Mouse (Mus musculus) neural tube, embryonic 15.5 days (tissue): ENCODE measurements around the gene Wnt11. TPM values are rescaled to one million over a fixed set of nuclear protein-coding genes. Genes with fewer than 3 reads are reported as not detected.

Experiments used
- ATAC-seq: fragments of 200-750 bp; cut with Nextera tagmentation; 2 replicates; pipeline ENCODE4 v1.8.0; 2017; ENCODE audit warnings: mild to moderate bottlenecking, moderate TSS enrichment, moderate library complexity; ENCODE audit not compliant: low FRiP score
- H3K27ac ChIP-seq: fragments of 300-500 bp; sonication (generic); replicated peaks from 2 replicates; pipeline ENCODE4 v1.5.1; 2015; ENCODE audit warnings: mild to moderate bottlenecking, inconsistent platforms
- H3K27me3 ChIP-seq: fragments of 300-500 bp; sonication (generic); replicated peaks from 2 replicates; pipeline ENCODE4 v1.6.1; 2015; ENCODE audit warnings: inconsistent platforms
- H3K36me3 ChIP-seq: fragments of 300-500 bp; sonication (generic); 2 replicates; pipeline ENCODE4 v1.6.1; 2015; ENCODE audit warnings: inconsistent platforms
- H3K4me1 ChIP-seq: fragments of 300-500 bp; sonication (generic); 2 replicates; pipeline ENCODE4 v1.6.1; 2015; ENCODE audit warnings: inconsistent platforms
- H3K4me2 ChIP-seq: fragments of 300-500 bp; sonication (generic); 2 replicates; pipeline ENCODE4 v1.6.1; 2015; ENCODE audit warnings: inconsistent platforms, mild to moderate bottlenecking, moderate library complexity
- H3K4me3 ChIP-seq: fragments of 300-500 bp; sonication (generic); replicated peaks from 2 replicates; pipeline ENCODE4 v1.5.1; 2015; ENCODE audit warnings: mild to moderate bottlenecking, inconsistent platforms
- H3K9ac ChIP-seq: fragments of 300-500 bp; sonication (generic); replicated peaks from 2 replicates; pipeline ENCODE4 v1.6.1; 2015; ENCODE audit warnings: mild to moderate bottlenecking, inconsistent platforms
- H3K9me3 ChIP-seq: fragments of 300-500 bp; sonication (generic); replicated peaks from 2 replicates; pipeline ENCODE4 v1.6.1; 2016; ENCODE audit warnings: inconsistent platforms
- whole genome bisulfite sequencing: fragments of 180-500 bp; shearing (Covaris S2); methylation state at CpG from one replicate; pipeline ENCODE4 v1.1.7; 2015; ENCODE audit warnings: mixed read lengths; 5-methylcytosine and 5-hydroxymethylcytosine counted together
- polyA plus RNA-seq: library from polyadenylated mRNA; unstranded; fragments of >200 nt; fragmentation: Nextera tagmentation; extraction: Ambion mirVana; gene quantifications from 2 replicates; pipeline ENCODE4 v1.2.1, GENCODE M21; 2015

Gene Wnt11
- polyA plus RNA-seq, 1 experiment from 2014 or later = 2.5 TPM

DNA sequence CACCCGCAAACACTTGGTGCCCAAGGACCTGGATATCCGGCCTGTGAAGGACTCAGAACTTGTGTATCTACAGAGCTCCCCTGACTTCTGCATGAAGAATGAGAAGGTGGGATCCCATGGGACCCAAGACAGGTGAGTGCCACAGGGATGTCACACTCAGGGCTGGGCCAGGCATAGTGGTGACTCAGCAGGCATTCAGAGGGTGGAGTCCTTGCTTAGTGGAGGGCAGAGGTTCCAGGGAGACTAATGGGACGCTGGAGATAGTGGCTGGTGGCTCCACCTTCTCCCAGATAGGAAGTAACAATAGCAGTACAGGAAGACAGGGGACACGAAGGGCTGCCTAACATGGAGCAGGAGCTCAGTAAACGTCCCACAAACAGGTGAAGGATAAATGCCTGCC lies 15.5 kb downstream of the Wnt11 start:
- H3K4me1 ChIP-seq = peaks cover 8% of the 10 kb centered on the region; the same call in 1 of the 2 replicates
- no peak overlapping the region for H3K4me2 ChIP-seq
- H3K27ac ChIP-seq = no peak overlapping the region
- H3K4me3 ChIP-seq = no peak overlapping the region
- no peak overlapping the region for H3K9ac ChIP-seq
- H3K9me3 ChIP-seq = no peaks in the 10 kb centered on the region
- H3K36me3 ChIP-seq = no peaks in the 10 kb centered on the region
- ATAC-seq = no peak
- WGBS = 86% methylated on average over 5 of the region's 5 CpGs
- H3K27me3 ChIP-seq = no peaks in the 10 kb centered on the region

DNA sequence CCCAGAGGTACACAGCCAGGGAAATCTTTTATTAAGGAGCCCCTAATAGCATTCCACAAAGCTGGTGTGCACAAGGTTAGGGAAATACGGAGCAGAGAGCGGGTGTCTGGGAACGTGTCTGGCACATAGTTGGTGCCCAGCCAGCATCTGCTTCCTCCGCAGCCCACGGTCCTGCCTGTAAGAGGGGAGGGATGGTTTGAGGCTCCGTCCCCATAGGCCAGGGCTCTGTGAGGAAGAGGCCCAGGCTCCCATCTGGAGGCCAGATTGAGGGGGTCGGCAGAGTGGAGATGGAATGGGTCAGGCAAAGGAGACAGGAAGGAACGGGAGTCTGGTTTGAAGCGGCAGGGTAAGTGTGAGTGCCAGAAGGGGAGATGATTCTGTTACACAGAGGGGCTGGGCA lies 16.3 kb downstream of the Wnt11 start:
- no peak overlapping the region for H3K4me3 ChIP-seq
- H3K4me1 ChIP-seq = peaks cover 8% of the 10 kb centered on the region; the same call in 1 of the 2 replicates
- 56% methylated on average over 9 of the region's 9 CpGs for WGBS
- H3K27me3 ChIP-seq = no peaks in the 10 kb centered on the region
- no peak overlapping the region for H3K4me2 ChIP-seq
- H3K9me3 ChIP-seq = no peaks in the 10 kb centered on the region
- H3K27ac ChIP-seq = no peak overlapping the region
- ATAC-seq = no peak
- no peaks in the 10 kb centered on the region for H3K36me3 ChIP-seq
- no peak overlapping the region for H3K9ac ChIP-seq

DNA sequence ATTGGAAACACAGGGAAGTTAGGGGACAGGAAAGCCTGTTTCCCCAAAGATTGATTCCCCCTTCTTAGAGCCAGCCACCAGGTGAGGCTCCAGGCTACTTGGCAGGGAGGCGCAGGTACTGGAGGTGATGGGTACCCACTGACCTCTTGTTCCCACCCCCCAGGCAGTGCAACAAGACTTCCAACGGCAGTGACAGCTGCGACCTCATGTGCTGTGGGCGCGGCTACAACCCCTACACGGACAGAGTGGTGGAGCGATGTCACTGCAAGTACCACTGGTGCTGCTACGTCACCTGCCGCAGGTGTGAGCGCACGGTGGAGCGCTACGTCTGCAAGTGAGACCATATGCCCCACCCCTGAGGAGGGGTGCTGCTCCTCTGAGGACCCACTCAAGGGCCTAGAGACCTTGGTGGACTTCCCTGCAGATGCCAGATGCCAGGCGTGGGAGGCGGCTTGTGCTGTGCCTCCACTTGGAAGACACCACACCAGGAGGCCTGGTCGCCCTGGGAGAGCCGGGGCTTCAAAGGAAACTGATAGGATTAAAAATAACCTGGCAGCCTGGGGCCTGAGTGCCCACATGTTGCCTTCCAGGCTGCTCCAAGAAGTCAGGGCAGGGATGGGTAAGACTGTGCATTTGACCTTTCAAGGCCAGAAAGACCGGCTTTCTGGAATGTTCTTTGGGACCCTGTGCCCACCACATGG lies 18.2 kb downstream of the Wnt11 start:
- no peaks in the 10 kb centered on the region for H3K9me3 ChIP-seq
- no peak overlapping the region for H3K27ac ChIP-seq
- WGBS = 87% methylated on average over 18 of the region's 18 CpGs
- no peaks in the 10 kb centered on the region for H3K36me3 ChIP-seq
- H3K4me1 ChIP-seq = peaks cover 8% of the 10 kb centered on the region; the same call in 1 of the 2 replicates
- H3K27me3 ChIP-seq = no peaks in the 10 kb centered on the region
- no peak overlapping the region for H3K4me3 ChIP-seq
- H3K4me2 ChIP-seq = no peak overlapping the region
- no peak for ATAC-seq
- no peak overlapping the region for H3K9ac ChIP-seq

DNA sequence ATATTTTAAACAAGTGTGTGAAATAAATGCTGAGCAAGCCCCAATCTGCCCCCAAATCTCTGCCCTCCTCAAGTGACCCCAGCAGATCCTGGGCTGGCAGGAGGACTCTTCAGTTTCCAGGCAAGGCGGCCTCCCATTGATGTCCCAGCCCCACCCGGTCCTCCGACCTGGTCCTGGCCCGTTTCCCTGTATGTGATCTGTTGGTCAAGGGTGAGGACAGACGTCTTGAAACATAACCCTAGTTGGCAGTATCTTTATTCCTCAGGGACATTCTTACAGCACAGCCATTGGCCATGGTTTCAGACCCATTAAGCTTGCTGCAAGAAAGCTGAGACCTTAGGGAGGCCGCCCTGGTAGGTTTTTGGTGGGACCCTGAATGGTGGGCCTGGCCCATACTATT lies 18.9 kb downstream of the Wnt11 start:
- no peak overlapping the region for H3K9ac ChIP-seq
- H3K27me3 ChIP-seq = no peaks in the 10 kb centered on the region
- ATAC-seq = no peak
- H3K27ac ChIP-seq = no peak overlapping the region
- no peak overlapping the region for H3K4me2 ChIP-seq
- no peak overlapping the region for H3K4me3 ChIP-seq
- 93% methylated on average over 6 of the region's 6 CpGs for WGBS
- peaks cover 8% of the 10 kb centered on the region; the same call in 1 of the 2 replicates for H3K4me1 ChIP-seq
- H3K36me3 ChIP-seq = no peaks in the 10 kb centered on the region
- no peaks in the 10 kb centered on the region for H3K9me3 ChIP-seq

DNA sequence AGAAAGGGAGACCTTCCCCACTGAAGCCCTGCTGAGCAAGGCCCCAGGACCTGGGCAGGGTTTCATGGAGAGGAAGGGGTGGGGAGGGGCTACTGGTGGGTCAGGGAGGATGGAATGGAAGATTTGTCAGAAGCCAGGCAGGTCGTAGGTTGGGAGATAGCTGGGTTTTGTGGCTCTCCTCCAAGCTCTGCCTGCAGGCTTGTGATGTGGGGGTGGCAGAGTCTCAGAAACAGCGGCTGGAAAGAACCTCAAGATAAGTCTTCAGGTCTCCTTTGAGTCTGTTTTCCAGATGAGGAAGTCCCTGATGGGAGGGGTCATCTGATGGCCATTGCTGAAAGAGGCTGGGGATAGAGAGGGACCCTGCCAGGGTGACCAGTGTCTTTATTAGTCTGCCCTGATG lies 20.5 kb downstream of the Wnt11 start:
- no peak overlapping the region for H3K27ac ChIP-seq
- no peak overlapping the region for H3K4me2 ChIP-seq
- no peaks in the 10 kb centered on the region for H3K27me3 ChIP-seq
- no peaks in the 10 kb centered on the region for H3K9me3 ChIP-seq
- H3K4me1 ChIP-seq = peaks cover 8% of the 10 kb centered on the region; the same call in 1 of the 2 replicates
- no peak for ATAC-seq
- no peak overlapping the region for H3K9ac ChIP-seq
- no peak overlapping the region for H3K4me3 ChIP-seq
- H3K36me3 ChIP-seq = no peaks in the 10 kb centered on the region
- WGBS = 76% methylated on average over 2 of the region's 2 CpGs

DNA sequence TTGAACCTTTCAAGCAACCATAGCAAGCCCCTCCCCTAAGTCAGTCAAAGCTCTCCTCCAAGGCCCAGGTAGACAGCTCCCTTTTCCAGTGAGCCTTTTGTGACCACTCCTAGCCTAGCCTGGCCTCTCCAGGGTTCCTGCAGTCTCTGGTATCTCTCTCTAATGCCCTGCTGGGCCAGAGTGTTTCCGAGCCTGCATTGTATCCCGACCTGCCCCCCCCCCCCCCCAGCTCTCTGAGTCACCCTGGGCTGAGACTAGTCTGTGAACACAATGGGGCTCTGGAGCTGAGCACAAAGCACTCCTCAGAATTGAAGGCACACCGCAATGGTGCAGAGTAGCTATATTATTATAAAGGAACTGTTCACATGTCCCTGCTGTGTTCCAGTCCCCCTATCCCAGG lies 21.2 kb downstream of the Wnt11 start:
- Histone ChIP-seq H3K4me1 (peaks cover 8% of the 10 kb centered on the region; the same call in 1 of the 2 replicates), H3K9ac (no peak overlapping the region), H3K4me3 (no peak overlapping the region), H3K4me2 (no peak overlapping the region), H3K36me3 (no peaks in the 10 kb centered on the region), H3K27me3 (no peaks in the 10 kb centered on the region), H3K27ac (no peak overlapping the region), H3K9me3 (no peaks in the 10 kb centered on the region)
- ATAC-seq = no peak
- WGBS = 17% methylated on average over 3 of the region's 3 CpGs

DNA sequence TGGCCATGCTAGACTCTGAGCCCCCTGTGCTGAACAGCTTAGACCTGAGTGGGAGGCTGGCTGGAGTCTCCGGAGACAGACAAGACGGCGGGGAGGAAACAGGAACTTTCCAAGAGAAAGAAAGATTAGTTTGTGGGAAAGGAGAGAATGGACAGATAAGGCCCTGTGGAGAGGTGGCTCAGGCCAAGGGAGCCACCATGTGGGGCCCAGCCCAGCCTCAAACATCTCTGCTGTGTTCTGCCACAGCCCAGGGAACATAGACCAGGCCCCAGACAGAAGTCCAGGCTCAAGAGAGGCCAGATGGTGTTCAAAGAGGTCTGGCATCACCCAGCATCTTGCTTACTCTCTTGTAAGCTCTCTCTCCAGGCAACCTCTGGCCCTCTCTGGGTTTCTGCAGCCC lies 22.2 kb downstream of the Wnt11 start:
- no peaks in the 10 kb centered on the region for H3K9me3 ChIP-seq
- no peaks in the 10 kb centered on the region for H3K27me3 ChIP-seq
- H3K4me3 ChIP-seq = no peak overlapping the region
- H3K4me2 ChIP-seq = no peak overlapping the region
- no peak overlapping the region for H3K27ac ChIP-seq
- H3K4me1 ChIP-seq = no peaks in the 10 kb centered on the region
- H3K9ac ChIP-seq = no peak overlapping the region
- no peak for ATAC-seq
- H3K36me3 ChIP-seq = no peaks in the 10 kb centered on the region
- 82% methylated on average over 3 of the region's 3 CpGs for WGBS

DNA sequence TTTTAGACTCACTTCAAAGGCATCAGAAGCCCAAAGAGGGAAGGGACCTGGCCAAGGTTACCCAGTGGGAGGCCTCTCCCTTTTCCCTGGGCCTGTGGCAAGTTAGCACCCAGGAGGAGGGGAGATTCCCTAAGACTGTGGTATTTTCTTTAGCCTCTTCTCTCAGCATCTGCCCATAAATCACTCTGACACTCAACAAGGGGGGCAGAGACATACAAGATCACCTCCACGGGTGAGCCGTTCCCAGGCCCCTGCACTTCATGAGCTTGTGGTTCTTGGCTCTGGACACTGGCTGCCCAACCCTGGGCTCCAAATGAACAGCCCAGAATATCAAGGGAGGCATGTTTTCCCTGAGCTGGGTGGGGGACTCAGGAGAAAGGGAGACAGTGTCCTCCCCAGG lies 26.1 kb downstream of the Wnt11 start:
- H3K27me3 ChIP-seq = no peaks in the 10 kb centered on the region
- ATAC-seq = no peak
- no peak overlapping the region for H3K4me2 ChIP-seq

DNA sequence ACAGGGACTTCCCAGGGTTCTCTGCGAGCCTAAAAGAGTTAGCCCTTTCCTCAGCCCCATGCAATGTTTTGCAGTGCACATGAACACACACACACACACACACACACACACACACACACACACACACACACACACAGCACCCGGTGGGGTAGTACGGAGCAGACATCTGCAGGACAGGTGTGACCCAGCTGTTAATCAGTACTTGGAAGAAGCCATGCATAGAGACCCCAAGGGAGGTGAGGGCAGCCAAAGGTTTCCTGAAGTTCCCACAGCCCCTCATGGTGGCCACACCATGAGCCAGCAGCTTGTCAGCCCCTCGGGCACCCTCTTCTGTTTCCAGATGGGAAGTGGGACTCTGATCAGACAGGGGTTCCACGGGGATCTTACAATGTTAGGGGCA lies 28.1 kb downstream of the Wnt11 start:
- Histone ChIP-seq H3K4me1 (peaks cover 15% of the 10 kb centered on the region), H3K27me3 (no peaks in the 10 kb centered on the region), H3K27ac (no peak overlapping the region), H3K9ac (no peak overlapping the region), H3K9me3 (no peaks in the 10 kb centered on the region), H3K4me3 (no peak overlapping the region), H3K36me3 (no peaks in the 10 kb centered on the region), H3K4me2 (no peak overlapping the region)
- WGBS = 78% methylated on average over 5 of the region's 5 CpGs
- ATAC-seq = no peak

More for the DNA sequence above, 26.1 kb downstream of the Wnt11 start:
- H3K36me3 ChIP-seq = no peaks in the 10 kb centered on the region
- 8% methylated on average over 2 of the region's 2 CpGs for WGBS
- peaks cover 3% of the 10 kb centered on the region; the same call in 1 of the 2 replicates for H3K4me1 ChIP-seq
- H3K9me3 ChIP-seq = no peaks in the 10 kb centered on the region
- no peak overlapping the region for H3K9ac ChIP-seq
- no peak overlapping the region for H3K4me3 ChIP-seq
- no peak overlapping the region for H3K27ac ChIP-seq

DNA sequence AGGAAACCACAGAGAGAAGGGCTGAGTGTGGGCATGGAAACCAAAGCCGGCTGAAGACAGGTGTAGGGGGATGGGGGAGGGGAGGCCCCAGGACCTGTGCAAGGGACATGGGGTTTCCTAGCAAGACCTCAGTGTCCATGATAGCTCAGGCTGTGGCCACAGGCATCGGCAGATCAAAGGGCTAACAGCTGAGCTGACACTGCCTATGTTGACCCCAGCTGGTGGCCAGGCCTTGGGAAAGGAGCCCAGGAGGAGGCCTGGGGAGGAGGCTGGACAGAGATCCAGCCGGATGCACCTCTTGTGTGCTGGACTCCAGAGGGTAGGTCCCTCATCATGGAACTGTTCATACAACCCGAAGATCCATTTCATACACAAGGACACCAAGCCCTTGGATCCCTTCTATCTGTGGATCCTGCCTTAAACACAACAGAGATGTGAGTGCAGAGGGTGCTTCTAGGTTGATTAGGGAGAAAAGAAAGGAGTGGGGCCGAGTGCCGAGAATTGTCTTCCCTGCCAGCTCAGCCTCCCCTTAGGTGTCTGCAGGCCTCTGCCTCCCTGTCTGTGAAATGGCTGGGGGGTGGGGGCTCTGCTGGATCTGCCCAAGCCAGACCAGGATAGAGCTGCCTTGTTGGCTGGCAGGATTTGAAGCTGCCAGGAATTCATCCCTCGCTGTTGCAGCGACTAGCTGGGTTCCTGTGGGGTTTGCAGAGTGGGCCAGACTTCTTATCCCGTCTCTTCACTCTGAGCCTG lies 29.2 kb downstream of the Wnt11 start:
- H3K9me3 ChIP-seq = no peaks in the 10 kb centered on the region
- WGBS = 54% methylated on average over 9 of the region's 9 CpGs
- no peak overlapping the region for H3K9ac ChIP-seq
- H3K27me3 ChIP-seq = no peaks in the 10 kb centered on the region
- peaks cover 15% of the 10 kb centered on the region for H3K4me1 ChIP-seq
- H3K27ac ChIP-seq = no peak overlapping the region
- H3K4me3 ChIP-seq = no peak overlapping the region
- no peak for ATAC-seq
- no peaks in the 10 kb centered on the region for H3K36me3 ChIP-seq
- H3K4me2 ChIP-seq = no peak overlapping the region

DNA sequence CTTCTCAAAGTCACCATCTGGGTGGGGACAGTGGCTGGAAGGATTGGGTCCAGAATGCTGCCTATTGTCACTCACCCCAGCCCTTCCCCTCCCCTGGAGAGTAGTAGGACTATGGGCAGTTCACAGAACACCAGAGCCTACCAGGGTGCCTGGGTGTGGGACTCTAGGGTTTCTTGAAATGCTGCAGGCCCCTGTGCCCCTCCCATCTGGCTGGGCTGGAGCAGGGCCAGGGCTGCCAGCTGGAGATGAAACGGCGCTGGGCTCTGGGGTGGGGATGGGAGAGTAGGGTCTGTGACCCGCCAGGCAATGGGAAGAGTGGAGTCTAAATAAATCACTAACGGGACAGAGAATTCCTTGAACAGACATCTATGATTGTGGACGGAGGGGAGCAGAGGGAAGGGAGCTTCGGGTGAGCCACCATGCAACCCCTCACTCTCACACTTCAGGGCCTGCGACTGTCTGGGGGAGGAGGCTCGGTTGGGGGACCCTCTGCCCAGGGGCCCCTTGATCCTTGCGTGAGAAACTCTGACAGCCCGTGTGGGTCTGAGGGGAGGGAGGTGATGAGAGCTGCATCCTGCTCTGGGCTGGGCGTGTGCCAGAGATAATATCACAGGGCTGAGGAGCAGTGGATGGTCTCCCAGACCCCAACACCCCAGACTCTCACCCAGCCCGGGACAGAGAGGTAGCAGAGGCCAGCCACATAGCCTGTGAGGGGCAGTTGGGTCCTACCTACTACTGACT lies 32.3 kb downstream of the Wnt11 start:
- no peak overlapping the region for H3K4me2 ChIP-seq

More for the DNA sequence above, 32.3 kb downstream of the Wnt11 start:
- H3K4me3 ChIP-seq = no peak overlapping the region
- H3K27ac ChIP-seq = no peak overlapping the region
- ATAC-seq = no peak
- 20% methylated on average over 12 of the region's 12 CpGs for WGBS
- no peaks in the 10 kb centered on the region for H3K36me3 ChIP-seq
- no peaks in the 10 kb centered on the region; the same call in 1 of the 2 replicates for H3K27me3 ChIP-seq
- peaks cover 22% of the 10 kb centered on the region for H3K4me1 ChIP-seq
- H3K9me3 ChIP-seq = no peaks in the 10 kb centered on the region
- no peak overlapping the region for H3K9ac ChIP-seq
